Mouse (Mus musculus) embryo, embryonic 10.5 days (tissue): ENCODE measurements around the gene Dlx4.

Experiments used
- DNase-seq: peaks from one replicate; pipeline ENCODE4 v3.0.0-alpha.2; 2015; ENCODE audit warnings: low spot score

The Dlx4 gene

GRCm38 (mm10) chr11:95145851-95146403 is at the start of gene Dlx4:
Gene Dlx4, minus strand, starts transcription at chr11:95146263.
- peak; percentile 58 for DNase-seq

- DNase-seq: no peak
Measured at GRCm38 (mm10) chr11:95189863-95190262, 43.8 kb upstream of the Dlx4 start.

GRCm38 (mm10) chr11:95186826-95187225 is 40.8 kb upstream of the Dlx4 start:
- DNase-seq: no peak

- peak; percentile 31 for DNase-seq
Measured at GRCm38 (mm10) chr11:95185700-95186099, 39.6 kb upstream of the Dlx4 start.

GRCm38 (mm10) chr11:95184561-95184960 is 38.5 kb upstream of the Dlx4 start:
- DNase-seq: no peak

GRCm38 (mm10) chr11:95179311-95179710 is 33.2 kb upstream of the Dlx4 start:
- DNase-seq: no peak

- no peak for DNase-seq
Measured at GRCm38 (mm10) chr11:95165857-95166256, 19.8 kb upstream of the Dlx4 start.

GRCm38 (mm10) chr11:95161708-95162107 is 15.6 kb upstream of the Dlx4 start:
- DNase-seq: no peak

GRCm38 (mm10) chr11:95160693-95161092 is 14.6 kb upstream of the Dlx4 start:
- DNase-seq: no peak

GRCm38 (mm10) chr11:95159763-95160371 is 13.8 kb upstream of the Dlx4 start:
- no peak for DNase-seq

GRCm38 (mm10) chr11:95157872-95158271 is 11.8 kb upstream of the Dlx4 start:
- DNase-seq: no peak

GRCm38 (mm10) chr11:95157356-95157755 is 11.3 kb upstream of the Dlx4 start:
- no peak for DNase-seq

- DNase-seq: no peak
Measured at GRCm38 (mm10) chr11:95155511-95155910, 9.4 kb upstream of the Dlx4 start.

- DNase-seq: no peak
Measured at GRCm38 (mm10) chr11:95153681-95154080, 7.6 kb upstream of the Dlx4 start.

GRCm38 (mm10) chr11:95153116-95153515 is 7.1 kb upstream of the Dlx4 start:
- no peak for DNase-seq

- peak; percentile 50 for DNase-seq
Measured at GRCm38 (mm10) chr11:95150269-95151049, 4.4 kb upstream of the Dlx4 start.

- DNase-seq: peak; percentile 50
Measured at GRCm38 (mm10) chr11:95149462-95150268, 3.6 kb upstream of the Dlx4 start.

- DNase-seq: peak; percentile 36
Measured at GRCm38 (mm10) chr11:95148754-95149153, 2.7 kb upstream of the Dlx4 start.

- DNase-seq: no peak
Measured at GRCm38 (mm10) chr11:95144946-95145483, 1.0 kb downstream of the Dlx4 start.

GRCm38 (mm10) chr11:95144091-95144945 is 1.7 kb downstream of the Dlx4 start:
- peak; percentile 44 for DNase-seq

GRCm38 (mm10) chr11:95143663-95144062 is 2.4 kb downstream of the Dlx4 start:
- no peak for DNase-seq
